Mouse (Mus musculus): ENCODE results near the gene Zkscan16.

Zkscan16 gene

GRCm38 (mm10) chr4:58941638-58942037 lies 1.8 kb upstream of the Zkscan16 start:
- DNase-seq (ENCODE audit: low read depth): no peak

GRCm38 (mm10) chr4:58942942-58943341 lies 486 bp upstream of the Zkscan16 start:
- DNase-seq (ENCODE audit: low read depth): no peak

DNA sequence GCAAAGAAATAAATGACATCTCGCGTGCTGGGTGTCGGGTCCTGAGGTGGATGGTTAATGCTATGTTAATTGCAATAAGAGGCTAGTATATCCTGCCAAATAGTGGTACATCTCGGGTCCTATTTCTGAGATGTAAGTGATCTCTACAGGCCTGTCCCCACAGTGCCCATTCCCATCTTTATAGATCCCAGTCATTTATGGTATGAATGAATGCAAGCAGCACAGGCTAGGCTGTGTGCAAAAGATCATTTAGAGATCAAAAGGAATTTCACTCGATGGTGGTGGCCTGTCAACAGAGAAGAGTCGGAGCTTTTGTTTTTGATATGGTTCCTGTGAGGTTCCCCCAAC lies 752 bp downstream of the Zkscan16 start:
- peak; percentile 21 for DNase-seq (ENCODE audit: low read depth)

DNA sequence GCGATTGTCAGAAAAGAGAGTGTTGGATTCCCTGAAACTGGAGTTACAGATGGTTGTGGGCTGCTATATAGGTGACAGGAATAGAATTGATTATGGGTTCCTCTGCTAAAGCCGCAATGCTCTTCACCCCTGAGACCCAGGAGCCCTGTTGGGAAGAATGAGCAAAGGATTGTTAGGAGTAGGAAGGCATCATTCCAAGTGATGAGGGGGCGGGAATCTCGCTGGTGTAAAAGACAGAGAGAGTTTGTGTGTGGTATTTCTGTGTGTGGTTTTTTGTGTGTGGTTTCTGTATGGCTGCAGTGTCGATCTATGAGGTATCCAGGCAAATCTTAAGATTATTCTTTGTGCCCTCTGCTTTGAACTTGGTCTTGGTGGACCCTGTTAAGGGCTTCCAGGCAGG lies 1.3 kb downstream of the Zkscan16 start:
- DNase-seq (ENCODE audit: low read depth): no peak

DNA sequence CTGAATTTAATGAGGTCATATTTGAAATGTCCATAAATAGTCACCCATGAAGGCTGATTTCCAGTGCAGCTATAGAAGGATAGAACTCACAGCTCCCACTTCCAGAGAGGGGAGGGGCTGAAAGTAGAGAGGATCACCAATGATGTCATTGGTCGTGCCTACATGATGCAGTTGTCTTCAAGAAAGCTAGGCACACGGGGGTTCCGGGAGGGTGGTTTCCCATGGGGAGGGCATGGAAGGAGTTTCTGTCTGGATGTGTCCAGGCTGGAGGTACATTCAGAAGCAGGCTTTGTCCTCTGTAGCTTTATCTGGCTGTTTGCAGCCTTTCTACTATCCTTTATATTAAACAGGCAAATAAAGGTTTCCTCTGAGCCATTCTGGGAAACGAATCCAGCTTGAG lies 5.0 kb downstream of the Zkscan16 start:
- no peak for DNase-seq (ENCODE audit: low read depth)

GRCm38 (mm10) chr4:58952630-58953029 lies 9.2 kb downstream of the Zkscan16 start:
- DNase-seq (ENCODE audit: low read depth): no peak

GRCm38 (mm10) chr4:58961719-58962118 lies 18.3 kb downstream of the Zkscan16 start:
- no peak for DNase-seq (ENCODE audit: low read depth)

- no peak for DNase-seq (ENCODE audit: low read depth)
These were observed 19.8 kb downstream of the Zkscan16 start for GRCm38 (mm10) chr4:58963271-58963670.

- DNase-seq (ENCODE audit: low read depth): no peak
These were observed 21.7 kb downstream of the Zkscan16 start for GRCm38 (mm10) chr4:58965136-58965535.

DNA sequence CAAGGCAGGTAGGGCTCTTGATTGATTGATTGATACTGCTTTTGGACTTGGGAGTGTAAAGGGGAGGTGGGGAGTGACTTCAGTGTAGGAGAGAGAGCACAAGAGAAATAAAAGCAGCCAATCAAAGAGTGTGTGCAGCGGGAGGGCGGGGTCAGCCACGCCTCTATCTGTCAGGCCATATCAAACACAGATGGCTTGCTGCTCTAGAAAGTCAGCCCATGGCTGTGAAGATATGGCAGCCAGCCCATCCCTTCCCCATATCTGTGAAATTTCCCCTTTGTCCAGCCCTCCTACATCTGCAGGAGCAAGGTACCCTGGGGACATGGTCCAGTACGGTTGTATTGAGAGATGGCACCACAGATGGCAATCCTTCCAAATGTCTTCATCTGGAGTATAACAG lies 27.2 kb downstream of the Zkscan16 start:
- no peak for DNase-seq (ENCODE audit: low read depth)

DNA sequence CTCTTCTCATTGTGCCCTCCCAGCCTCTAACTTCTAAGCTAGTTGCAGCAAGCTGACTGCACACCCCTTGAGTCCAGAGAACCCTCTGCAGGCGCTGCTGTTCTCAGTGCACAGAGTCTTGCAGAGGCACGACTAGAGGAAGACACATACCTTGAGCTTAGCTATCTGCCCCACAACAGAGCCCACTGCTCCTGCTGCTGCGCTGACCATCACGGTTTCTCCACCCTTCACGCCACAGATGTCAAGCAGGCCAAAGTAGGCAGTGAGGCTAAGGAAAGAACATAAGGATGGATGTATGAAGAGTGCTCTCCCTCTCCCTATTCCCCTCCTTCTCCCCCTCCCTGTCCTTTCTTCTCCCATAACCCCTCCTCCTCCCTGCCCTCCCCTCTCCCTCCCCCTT lies 32.3 kb downstream of the Zkscan16 start:
- no peak for DNase-seq (ENCODE audit: low read depth)

- no peak for DNase-seq (ENCODE audit: low read depth)
These were observed 38.0 kb downstream of the Zkscan16 start for GRCm38 (mm10) chr4:58981421-58981820.

DNA sequence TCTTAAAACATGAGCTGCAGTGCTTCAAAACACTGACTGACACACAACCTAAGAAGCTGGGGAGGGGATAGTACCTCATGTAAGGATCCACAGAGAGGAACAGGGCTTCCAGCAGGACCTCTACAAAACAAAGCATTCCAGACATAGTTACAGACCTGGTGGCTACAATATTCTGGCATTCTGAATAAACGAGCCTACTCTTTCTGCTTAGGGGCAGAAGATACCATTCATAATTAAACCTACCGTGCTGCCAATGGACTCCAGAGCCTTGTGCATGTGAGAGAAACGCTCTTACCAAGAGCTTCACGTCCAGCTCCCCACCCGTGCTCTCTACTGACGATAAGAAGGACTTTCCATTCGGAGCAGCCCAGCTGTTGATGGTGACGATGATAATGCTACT lies 39.4 kb downstream of the Zkscan16 start:
- DNase-seq (ENCODE audit: low read depth): no peak

DNA sequence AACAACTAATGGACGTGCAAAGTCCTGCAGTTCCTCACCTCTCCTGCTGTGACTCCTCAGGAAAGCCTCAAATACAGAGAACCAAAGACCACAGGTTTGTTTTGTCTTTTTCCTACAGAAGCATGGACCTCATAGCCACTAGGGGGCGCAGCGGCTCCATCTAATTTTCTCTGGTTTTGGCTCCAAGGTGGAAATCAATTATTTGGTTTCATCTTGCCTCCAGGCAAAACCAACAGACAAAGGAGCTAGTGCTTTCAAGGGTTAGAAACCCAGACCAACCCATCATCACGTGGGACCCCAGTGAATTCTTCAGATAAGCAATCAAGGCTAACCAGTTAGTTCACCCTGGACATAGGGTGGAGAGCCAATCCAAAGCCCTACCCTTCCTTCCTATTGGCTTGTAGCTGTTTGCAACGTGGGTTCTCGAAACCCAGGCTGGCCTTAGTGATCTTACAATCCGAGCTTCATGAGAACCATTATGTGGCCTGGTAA lies 41.8 kb downstream of the Zkscan16 start:
- DNase-seq (ENCODE audit: low read depth): peak; percentile 89

DNA sequence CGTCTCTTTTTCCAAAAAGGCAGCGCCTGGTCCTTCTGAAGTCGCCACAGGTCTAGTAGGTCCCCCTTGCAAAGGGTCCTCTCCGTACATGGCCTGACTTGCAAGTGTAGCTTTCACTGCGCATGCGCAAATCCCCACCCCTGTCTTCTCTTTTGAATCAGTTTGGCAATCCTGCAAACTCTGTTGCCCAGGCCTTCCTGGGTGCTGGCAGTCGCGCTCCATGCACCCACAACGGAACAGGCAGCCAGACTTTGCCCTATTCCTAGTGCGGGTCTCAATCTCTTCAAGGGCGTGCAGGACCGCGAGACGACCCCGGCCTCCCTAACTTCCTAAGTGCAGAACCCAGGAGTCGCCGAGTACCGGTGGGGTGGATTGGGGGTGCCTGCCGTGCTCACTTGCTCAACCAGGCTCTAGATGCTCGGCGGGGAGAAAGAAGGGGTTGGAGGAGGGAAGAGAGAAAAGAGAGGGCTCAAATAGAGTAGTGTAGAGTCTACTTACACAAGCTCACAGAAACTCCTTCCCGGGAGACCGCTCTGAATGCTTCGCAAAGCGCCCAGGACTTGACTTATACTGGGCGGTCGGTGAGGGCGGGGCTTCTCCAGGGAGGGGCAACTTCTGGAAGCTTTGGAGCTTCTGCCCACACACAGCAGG lies 43.2 kb downstream of the Zkscan16 start, which contains the start of gene Ptgr1:
Ptgr1 (minus strand) TSS at position 580 of the 651 bp plus-strand sequence.
- DNase-seq (ENCODE audit: low read depth): peak; percentile 87

DNA sequence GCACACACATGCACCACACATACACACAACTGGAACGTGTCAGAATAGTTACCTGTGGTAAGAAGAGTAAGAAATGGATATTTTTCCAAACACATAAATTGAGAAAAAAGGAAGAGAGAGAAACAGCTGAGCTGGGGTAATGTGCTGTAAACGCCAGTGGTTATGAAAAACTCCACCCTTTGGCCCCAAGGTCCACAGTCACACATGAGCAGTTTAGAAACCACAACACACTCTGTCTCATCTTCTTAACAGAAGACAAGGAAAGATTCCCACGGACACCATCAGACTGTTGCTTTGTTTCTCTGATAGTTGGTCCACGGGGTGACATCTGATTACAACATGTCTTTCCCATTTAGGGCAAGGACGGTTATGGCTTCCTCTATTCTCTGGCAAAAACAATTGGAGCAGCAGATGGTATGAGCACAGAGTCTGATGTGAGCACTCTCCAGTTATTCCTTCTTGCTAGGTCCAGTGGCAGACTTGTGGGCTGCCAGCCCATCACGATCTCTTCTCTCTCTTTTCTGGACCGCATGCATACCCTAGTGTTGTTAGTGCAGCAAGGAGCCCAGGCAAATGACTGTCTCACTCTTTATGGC lies 46.0 kb downstream of the Zkscan16 start:
- no peak for DNase-seq (ENCODE audit: low read depth)

GRCm38 (mm10) chr4:58990609-58991434 lies 47.4 kb downstream of the Zkscan16 start:
- DNase-seq (ENCODE audit: low read depth): no peak

DNA sequence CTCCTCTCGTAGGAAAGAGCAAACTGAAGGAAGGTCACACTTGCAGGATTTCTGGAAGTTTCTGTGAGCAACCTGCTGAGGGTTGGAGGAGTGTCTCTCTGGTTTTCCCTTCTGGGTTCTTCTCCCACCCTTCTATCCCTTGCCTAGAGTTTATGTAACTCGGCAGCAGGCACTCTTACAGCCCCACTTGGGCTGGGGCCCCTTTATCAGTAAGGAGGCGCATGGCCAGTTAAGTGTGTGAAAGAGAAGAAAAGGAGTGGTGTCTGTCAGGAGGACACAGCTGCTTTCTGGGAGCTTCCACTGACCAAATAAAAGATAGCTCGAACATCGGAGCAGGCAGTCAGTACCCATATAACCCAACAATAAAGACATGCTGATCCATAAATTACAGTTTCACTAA lies 48.8 kb downstream of the Zkscan16 start:
- no peak for DNase-seq (ENCODE audit: low read depth)

DNA sequence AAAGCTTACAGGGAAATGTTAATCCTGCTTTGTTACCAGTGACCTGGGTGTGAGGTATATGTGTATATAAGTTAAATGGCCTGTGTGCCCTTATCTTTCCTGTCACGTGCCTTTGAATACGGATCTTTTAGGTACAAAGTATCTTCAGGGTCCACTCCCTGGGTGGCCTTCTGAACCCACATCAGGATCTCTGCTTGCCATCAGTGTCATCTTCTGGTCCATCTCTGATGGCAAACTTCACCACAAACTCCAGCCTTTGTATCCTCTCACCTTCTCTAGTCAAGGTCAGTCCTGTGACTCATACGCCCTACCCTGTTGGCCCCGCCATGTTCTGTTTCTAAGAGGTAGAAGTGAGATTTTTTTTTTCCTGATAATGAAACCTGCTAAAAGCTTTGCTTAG lies 51.3 kb downstream of the Zkscan16 start, which contains the start of gene Dnajc25:
Dnajc25 (plus strand) TSS at position 301 of the 400 bp plus-strand sequence.
- DNase-seq (ENCODE audit: low read depth): no peak

DNA sequence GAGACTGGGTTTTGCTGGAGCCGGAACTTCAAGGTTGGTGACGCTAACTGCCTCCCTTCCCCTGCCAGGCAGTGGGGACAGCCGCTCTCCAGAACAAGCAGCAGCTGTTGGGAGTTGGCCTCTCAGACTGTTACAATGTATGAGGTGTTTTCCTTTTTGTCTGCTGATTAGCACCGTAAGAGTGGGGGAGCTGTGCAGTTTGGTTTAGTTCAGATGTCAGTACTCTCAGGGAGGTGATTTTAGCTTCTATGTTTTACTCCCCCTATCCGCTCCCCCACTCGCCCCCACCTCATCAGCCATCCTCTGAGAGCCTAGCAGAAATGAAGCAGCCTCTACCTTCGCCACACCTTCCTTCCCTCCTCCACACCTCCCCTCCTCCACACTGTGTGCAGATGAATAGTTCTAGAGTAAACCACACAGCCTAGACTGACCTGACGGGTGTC lies 51.8 kb downstream of the Zkscan16 start:
- no peak for DNase-seq (ENCODE audit: low read depth)

DNA sequence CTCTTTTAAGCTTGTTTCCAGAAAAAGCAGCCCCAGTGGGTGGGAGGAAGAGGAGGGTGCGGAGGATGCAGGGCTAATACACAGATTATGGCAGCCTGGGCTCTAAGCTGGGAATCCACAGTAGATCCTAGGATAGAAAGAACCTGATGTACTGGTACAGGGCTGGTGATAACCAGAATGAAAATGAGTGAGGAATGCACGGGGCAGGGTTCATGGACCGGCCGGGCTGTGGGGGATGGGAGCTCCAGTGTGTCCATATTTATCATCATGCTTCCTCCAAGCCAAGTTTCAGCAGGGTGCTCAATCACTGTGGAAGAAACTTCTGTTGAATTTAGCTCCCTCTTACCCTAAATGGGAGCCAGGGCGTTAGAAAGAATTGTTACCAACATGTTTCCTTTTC lies 53.7 kb downstream of the Zkscan16 start:
- DNase-seq (ENCODE audit: low read depth): no peak

GRCm38 (mm10) chr4:58998688-58999087 lies 55.3 kb downstream of the Zkscan16 start:
- DNase-seq (ENCODE audit: low read depth): no peak

DNA sequence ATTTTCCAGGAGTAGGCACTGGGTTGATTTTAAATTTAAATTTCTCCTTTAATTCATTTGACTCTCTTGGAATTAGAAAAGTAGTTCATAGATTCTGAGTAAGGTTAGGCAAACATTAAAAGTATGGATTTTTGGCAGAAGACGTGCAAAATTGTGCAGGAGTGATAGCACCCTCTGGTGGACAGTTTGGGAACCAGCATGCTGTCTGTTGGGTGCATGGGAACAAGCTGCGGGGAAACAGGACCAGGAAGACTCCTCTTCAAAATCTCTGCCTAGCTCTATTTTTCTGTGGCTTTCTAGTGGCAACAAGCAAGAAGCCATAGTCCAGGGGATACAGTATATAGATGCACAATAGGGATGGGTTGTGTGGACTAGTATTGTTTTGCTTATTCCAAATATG lies 56.3 kb downstream of the Zkscan16 start:
- peak; percentile 86 for DNase-seq (ENCODE audit: low read depth)
